Mouse (Mus musculus): ENCODE data around the gene Clcn2.
A peak's percentile ranks its signal among the peaks of the same experiment; 100 is the strongest.

DNA sequence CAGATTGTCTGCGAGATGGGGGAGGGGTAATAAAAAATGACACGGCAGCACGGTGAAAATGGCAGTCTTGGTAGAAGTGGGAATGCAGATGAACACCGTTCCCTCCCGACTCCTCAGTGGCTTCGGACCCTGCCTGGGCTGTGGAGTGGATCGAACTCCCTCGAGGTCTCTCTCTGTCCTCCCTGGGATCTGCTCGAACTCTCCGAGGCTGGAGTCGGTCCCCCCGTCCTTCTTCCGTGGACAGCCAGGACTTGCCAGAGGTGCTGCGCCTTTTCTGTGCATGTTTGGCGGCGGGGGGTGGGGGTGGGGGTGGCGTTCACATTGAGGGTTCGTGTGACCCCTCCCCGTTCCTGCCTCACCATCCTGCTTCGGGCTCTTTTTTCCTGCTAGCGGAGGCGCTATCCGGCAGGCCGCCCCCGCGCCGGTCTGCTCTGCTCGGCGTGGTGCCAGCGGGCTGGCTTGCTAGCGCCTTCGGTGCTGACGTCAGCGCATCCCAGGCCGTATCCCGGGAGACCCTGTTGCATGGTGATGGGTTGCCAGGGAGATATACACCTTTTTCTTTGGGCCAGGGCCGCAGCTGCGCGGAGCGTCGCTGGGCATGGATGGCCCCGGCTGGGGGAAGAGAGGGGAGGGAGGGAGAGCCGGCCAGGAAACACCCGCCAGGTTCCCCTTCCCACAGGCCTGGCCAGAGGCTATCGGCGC is 21.8 kb downstream of the Clcn2 start:
- TF ChIP-seq CTCF (IDR thresholded peaks at IDR 0.05; ENCODE audit: low read depth): no peak
- peak; percentile 16; the same call in 1 of the 2 replicates for TF ChIP-seq EP300 (IDR thresholded peaks at IDR 0.05; ENCODE audit: low read depth)
